Mouse (Mus musculus) thymus, postnatal 36 days (tissue): Measurements from ENCODE around the gene Prkci.
A peak's percentile ranks its signal among the peaks of the same experiment; 100 is the strongest.

Experiments used
- DNase-seq, 2 experiments: peaks; one replicate each; pipeline ENCODE4 v3.0.0; 2022; ENCODE audit warnings: mixed read lengths in 2 of 2

The Prkci gene

DNA sequence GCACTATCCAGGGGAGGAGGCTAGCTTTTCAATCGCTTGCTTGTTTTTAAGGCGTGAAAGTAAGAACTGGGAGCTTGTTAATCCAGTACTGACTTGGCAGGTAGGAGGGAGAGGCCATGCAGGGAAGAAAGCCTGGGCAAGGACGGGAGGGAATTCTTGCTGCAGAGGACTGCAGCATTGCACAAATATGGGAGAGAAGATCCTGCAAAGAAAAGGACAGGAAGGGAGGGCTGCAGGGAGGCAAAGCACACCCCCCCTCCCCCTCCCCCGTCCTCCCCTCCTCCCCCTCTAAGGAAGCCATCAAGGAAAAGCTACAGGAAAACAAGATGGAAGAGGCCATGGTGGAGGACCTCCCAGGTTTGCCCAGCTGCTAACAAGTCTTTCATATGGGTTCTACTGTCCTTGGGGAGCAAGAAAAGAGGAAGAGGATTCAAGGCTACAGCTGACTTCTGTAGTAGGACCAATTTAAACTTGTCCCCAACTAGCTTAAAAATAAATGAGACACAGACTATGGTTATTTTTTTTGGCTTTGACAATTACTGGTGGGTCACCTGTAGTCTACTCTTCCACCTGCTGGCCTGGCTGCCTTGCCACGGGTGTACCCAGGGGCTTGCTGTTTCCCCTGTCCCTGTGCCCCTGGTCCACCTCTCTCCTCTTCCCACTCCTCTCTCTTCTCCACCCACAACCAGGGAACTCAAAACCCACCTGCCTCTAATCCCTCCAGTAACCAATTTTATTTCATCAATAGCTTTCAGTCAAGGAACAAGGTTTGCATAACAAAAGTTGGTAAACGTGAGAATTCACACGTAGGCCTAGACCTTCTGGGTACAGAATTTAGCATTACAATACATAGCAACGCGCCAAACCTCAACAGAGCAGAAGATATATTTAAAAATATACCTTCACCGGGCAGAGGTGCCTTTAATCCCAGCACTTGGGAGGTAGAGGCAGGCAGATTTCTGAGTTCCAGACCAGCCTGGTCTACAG, 93.5 kb downstream of the Prkci start:
- no peak for DNase-seq

DNA sequence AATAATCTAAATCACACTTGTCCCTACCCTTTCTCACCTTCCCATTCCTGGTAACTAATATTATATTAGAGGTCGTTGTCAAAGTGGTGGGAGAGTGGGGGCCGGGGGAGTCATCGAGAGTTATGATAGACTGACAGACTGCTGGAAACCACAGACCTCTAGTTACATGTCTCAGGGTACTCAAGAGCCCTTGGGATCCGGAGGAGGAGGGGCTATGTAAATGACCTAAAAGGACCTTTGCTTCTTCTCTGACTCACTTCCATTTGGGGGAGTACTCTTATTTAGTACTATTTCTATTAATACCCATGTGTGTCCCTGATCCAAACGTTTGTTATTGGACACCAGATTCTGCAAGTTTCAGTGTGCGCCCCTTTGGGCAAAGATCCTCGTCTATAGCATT, 94.4 kb downstream of the Prkci start:
- no peak for DNase-seq

DNA sequence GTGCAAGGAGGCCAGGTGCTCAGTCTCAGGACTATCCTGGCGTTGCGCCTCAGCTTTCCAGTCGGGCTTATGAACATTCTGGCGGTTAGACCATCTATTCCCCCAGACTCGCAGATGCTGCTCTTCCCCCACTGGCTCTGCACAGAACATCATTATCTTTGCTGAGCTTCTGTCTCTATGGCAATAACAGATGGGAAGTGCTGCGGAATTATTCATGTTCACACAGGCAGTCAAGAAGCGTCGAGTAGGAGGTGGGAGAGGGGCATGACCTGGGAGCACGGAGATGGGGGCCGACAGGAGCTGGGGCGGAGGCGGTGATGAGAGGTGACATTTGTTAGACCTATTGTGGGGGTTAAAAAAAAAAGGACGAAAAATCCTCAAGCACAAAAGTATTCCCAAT, 97.6 kb downstream of the Prkci start:
- DNase-seq = peak; percentile 46 to 61

DNA sequence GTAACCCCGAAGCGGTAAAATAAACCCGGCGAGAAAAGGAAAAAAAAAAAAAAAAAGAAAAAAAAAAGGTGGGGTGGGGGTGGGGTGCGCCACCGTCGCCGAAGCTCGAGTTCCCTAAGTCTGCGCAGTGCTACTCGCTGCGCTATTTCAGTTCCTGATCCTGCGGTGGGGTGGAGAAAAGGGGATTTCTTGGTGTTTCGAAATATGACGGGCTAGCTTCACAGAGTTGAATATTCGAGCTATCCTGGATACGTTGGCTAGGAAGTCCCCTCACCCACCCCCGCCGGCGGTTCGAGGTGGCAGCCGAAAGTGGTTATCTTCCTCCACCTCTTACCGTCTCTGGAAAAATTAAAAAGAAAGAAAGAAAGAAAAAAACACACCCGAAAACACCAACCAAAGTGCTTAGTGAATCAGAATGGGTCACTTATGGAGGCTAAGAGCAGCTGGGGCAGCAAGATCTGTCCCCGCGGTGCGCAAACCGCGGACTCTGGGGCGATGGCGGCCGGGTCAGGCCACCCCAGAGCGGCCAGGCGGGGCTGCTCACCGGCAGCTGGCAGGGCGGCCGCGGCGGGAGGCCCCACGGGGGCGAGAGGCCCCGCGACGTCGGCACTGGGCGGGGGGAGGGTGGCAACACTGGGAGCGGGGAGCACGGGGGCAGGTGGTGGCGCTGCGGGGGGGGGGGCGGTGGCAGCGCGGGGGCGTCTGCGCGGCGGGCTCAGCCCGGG, 98.2 kb downstream of the Prkci start:
- DNase-seq = peak; percentile 70 to 79

- peak; percentile 92 to 95 for DNase-seq
These were observed 99.1 kb downstream of the Prkci start, which contains the start of gene Skil for GRCm38 (mm10) chr3:31094531-31095178. Gene Skil (plus strand): TSS chr3:31095058.

- no peak for DNase-seq
These were observed 99.6 kb downstream of the Prkci start for GRCm38 (mm10) chr3:31095179-31095490.

- DNase-seq = peak; percentile 65 to 79
These were observed 100.1 kb downstream of the Prkci start for GRCm38 (mm10) chr3:31095491-31096154.

- no peak for DNase-seq
These were observed 100.9 kb downstream of the Prkci start for GRCm38 (mm10) chr3:31096155-31097101.

DNA sequence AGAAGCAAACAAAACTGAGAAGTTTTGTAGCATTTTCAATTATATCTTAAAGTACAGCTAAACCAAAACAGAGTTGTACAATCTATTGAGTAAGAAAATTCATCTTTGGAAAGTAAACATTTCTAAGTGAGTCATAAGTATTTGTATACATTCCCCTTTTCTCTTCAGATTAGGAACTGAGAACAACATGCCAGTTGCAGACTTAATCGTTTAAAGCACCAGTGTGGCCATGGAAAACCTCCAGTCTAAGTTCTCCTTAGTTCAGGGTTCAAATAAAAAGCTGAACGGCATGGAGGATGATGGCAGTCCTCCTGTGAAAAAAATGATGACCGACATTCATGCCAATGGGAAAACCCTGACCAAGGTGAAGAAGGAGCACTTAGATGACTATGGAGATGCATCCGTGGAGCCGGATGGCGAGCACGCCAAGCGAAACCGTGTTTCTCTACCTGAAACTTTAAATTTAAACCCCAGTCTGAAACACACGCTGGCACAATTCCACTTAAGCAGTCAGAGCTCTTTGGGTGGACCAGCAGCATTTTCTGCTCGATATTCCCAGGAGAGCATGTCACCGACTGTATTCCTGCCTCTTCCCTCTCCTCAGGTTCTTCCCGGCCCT, 101.7 kb downstream of the Prkci start:
- DNase-seq = no peak

GRCm38 (mm10) chr3:31097976-31098375, 102.4 kb downstream of the Prkci start:
- no peak for DNase-seq

DNA sequence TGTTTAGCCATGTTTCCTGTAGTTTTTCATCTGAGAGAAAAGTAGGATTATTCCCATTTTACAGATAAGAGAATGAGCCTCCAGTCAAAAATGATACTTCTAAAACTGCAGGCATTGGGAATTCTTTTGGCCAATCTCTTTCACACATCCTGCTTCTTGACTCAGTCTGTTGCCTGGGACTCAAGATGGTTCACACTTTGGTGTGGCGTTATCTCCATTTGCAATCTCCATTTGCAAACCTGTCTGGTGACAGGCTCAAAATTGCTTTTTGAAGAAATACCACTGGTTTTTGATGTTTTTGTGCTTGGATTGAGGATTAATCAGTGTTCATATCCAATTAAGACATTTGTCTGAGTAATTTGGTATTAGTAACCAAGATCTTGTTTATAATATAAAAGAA, 103.0 kb downstream of the Prkci start:
- DNase-seq = no peak

DNA sequence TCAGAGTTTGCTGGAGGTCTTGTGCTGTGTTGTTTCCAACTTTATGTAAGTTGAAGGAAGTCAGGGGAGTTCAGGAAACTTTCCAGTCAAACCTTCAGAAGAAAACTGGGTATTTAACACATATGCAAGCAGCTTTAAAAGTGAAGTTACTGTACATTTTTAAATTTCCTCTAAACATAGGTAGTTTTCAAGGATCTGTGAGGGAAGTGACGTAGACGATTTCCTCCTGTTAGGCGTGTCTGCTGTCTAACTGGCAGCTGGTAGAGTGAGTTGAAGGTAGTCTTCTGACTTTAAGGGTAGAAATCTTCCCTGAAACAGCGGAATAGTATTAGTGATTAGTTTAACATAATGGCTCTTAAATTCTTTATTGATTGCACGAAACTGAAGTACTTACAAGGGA, 104.5 kb downstream of the Prkci start:
- DNase-seq = no peak

GRCm38 (mm10) chr3:31100802-31101201, 105.3 kb downstream of the Prkci start:
- DNase-seq = no peak
